Mouse (Mus musculus) neural tube, embryonic 13.5 days (tissue): Measurements from ENCODE around the gene Slc25a42. TPM values are rescaled to one million over a fixed set of nuclear protein-coding genes. Genes with fewer than 3 reads are reported as not detected.

Source experiments
- ATAC-seq: fragments of 200-750 bp; cut with Nextera tagmentation; 2 replicates; pipeline ENCODE4 v1.8.0; 2017; ENCODE audit warnings: low read depth, mild to moderate bottlenecking, moderate TSS enrichment, moderate library complexity
- H3K27ac ChIP-seq: fragments of 300-500 bp; sonication (generic); replicated peaks from 2 replicates; pipeline ENCODE4 v1.5.1; 2015; ENCODE audit warnings: moderate library complexity, mild to moderate bottlenecking, inconsistent platforms
- H3K27me3 ChIP-seq: fragments of 300-500 bp; sonication (generic); 2 replicates; pipeline ENCODE4 v1.6.1; 2015; ENCODE audit warnings: mild to moderate bottlenecking, inconsistent platforms
- H3K36me3 ChIP-seq: fragments of 300-500 bp; sonication (generic); 2 replicates; pipeline ENCODE4 v1.6.1; 2015; ENCODE audit warnings: mild to moderate bottlenecking, inconsistent platforms
- H3K4me1 ChIP-seq: fragments of 300-500 bp; sonication (generic); replicated peaks from 2 replicates; pipeline ENCODE4 v1.6.1; 2015; ENCODE audit warnings: inconsistent platforms
- H3K4me2 ChIP-seq: fragments of 300-500 bp; sonication (generic); 2 replicates; pipeline ENCODE4 v1.6.1; 2015; ENCODE audit warnings: inconsistent platforms, mild to moderate bottlenecking, moderate library complexity
- H3K4me3 ChIP-seq: fragments of 300-500 bp; sonication (generic); 2 replicates; pipeline ENCODE4 v1.5.1; 2015; ENCODE audit warnings: mild to moderate bottlenecking, inconsistent platforms
- H3K9ac ChIP-seq: fragments of 300-500 bp; sonication (generic); 2 replicates; pipeline ENCODE4 v1.6.1; 2015; ENCODE audit warnings: moderate library complexity, mild to moderate bottlenecking, inconsistent platforms
- H3K9me3 ChIP-seq: fragments of 300-500 bp; sonication (generic); 2 replicates; pipeline ENCODE4 v1.6.1; 2016; ENCODE audit warnings: inconsistent platforms
- WGBS: fragments of 180-500 bp; shearing (Covaris S2); methylation state at CpG from one replicate; pipeline ENCODE4 v1.1.7; 2015; 5-methylcytosine and 5-hydroxymethylcytosine counted together
- polyA plus RNA-seq: library from polyadenylated mRNA; unstranded; fragments of >200 nt; fragmentation: Nextera tagmentation; extraction: Ambion mirVana; gene quantifications from 2 replicates; pipeline ENCODE4 v1.2.1, GENCODE M21; 2015

The Slc25a42 gene
- polyA plus RNA-seq, 1 experiment from 2014 or later: 6.4 TPM

DNA sequence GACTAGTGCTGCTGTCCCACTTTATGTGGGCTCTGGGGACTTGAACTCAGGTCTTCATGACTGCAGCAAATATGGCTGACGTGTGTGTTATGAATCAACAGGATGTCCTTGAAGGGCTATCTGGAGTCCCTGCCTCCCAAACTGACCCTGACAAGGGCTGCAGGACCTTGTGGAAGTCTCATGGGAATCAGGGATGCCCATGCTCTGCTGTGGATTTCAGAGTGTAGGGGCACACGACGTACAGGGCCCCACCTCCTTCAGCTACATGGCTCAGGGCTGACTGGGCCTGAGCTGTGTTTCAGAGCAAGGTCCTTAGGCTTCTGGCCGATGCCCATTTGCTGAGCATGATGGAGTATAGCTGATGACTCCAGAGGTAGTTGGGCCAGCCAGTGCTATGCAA, 28.9 kb downstream of the Slc25a42 start:
- Histone ChIP-seq H3K9me3 (no peaks in the 10 kb centered on the region), H3K4me1 (no peaks in the 10 kb centered on the region; the same call in 1 of the 2 replicates), H3K4me2 (no peak overlapping the region), H3K9ac (no peak overlapping the region), H3K27ac (no peak overlapping the region), H3K4me3 (no peak overlapping the region), H3K27me3 (no peaks in the 10 kb centered on the region), H3K36me3 (peaks cover 44% of the 10 kb centered on the region)
- ATAC-seq: no peak
- 91% methylated on average over 4 of the region's 4 CpGs for WGBS

GRCm38 (mm10) chr8:70181903-70182252, 30.2 kb downstream of the Slc25a42 start:
- no peak overlapping the region for H3K9ac ChIP-seq
- ATAC-seq: no peak
- H3K27ac ChIP-seq: peak overlapping the region; percentile 14; the same call in 1 of the 2 replicates
- H3K4me3 ChIP-seq: no peak overlapping the region
- no peaks in the 10 kb centered on the region for H3K9me3 ChIP-seq
- no peaks in the 10 kb centered on the region for H3K27me3 ChIP-seq
- no peaks in the 10 kb centered on the region; the same call in 1 of the 2 replicates for H3K4me1 ChIP-seq
- 29% methylated on average over 2 of the region's 2 CpGs for WGBS
- H3K4me2 ChIP-seq: no peak overlapping the region
- peaks cover 51% of the 10 kb centered on the region for H3K36me3 ChIP-seq

GRCm38 (mm10) chr8:70181212-70181902, 30.7 kb downstream of the Slc25a42 start:
- no peaks in the 10 kb centered on the region for H3K9me3 ChIP-seq
- no peaks in the 10 kb centered on the region for H3K27me3 ChIP-seq
- no peak overlapping the region for H3K4me2 ChIP-seq
- H3K27ac ChIP-seq: peak overlapping the region; percentile 14; the same call in 1 of the 2 replicates
- H3K4me1 ChIP-seq: no peaks in the 10 kb centered on the region; the same call in 1 of the 2 replicates
- no peak overlapping the region for H3K9ac ChIP-seq
- WGBS: 73% methylated on average over 16 of the region's 16 CpGs
- peak; percentile 12; the same call in 1 of the 2 replicates for ATAC-seq
- H3K4me3 ChIP-seq: no peak overlapping the region
- H3K36me3 ChIP-seq: peaks cover 53% of the 10 kb centered on the region

DNA sequence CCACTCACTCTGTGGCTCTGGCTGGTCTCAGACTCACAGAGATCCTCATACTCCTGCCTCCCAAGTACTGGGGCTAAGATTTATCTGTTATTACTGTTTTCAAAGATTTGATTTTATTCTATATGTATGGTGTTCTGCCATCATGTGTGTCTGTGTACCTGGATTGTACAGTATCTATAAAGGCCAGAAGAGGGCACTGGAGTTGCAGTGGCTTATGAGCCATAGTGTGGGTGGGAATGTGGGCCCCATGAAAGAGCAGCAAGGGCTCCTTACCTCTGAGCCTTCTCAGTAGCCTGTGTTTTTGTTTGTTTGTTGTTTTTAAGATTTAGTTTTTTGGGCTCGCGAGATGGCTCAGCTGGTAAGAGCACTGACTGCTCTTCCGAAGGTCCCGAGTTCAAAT, 33.0 kb downstream of the Slc25a42 start:
- Histone ChIP-seq H3K4me2 (no peak overlapping the region), H3K9me3 (no peaks in the 10 kb centered on the region), H3K4me1 (peaks cover 5% of the 10 kb centered on the region), H3K9ac (no peak overlapping the region), H3K27ac (no peak overlapping the region), H3K36me3 (peaks cover 53% of the 10 kb centered on the region), H3K4me3 (no peak overlapping the region), H3K27me3 (no peaks in the 10 kb centered on the region)
- WGBS: 96% methylated on average over 4 of the region's 4 CpGs
- ATAC-seq: no peak

DNA sequence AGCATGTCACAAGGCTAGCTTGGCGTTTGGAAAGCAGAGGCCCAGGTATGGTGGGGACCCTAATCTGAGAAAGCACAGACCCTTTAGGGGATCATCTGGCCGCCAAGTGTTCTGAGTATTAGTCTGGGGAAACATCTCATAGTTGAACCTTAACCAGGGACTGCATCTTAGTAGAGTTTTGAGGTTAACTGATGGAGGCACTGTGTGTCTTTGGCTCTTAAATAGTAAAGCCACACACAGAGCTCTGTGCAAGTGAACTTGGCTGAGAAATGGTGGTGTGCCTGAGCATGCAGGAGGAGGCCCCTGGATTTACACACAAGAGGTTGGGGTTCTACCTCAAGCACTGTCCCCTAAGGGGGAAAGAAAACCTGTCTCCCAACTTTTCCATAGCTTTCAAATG, 33.9 kb downstream of the Slc25a42 start:
- whole genome bisulfite sequencing: 90% methylated on average over 2 of the region's 2 CpGs
- H3K9ac ChIP-seq: no peak overlapping the region
- H3K4me2 ChIP-seq: no peak overlapping the region
- H3K27ac ChIP-seq: no peak overlapping the region
- H3K9me3 ChIP-seq: no peaks in the 10 kb centered on the region
- H3K36me3 ChIP-seq: peaks cover 52% of the 10 kb centered on the region
- peaks cover 14% of the 10 kb centered on the region for H3K4me1 ChIP-seq
- ATAC-seq: no peak
- H3K27me3 ChIP-seq: no peaks in the 10 kb centered on the region
- no peak overlapping the region for H3K4me3 ChIP-seq

- Histone ChIP-seq H3K27me3 (no peaks in the 10 kb centered on the region), H3K4me2 (no peak overlapping the region), H3K9ac (peak overlapping the region; percentile 43; the same call in 1 of the 2 replicates), H3K27ac (no peak overlapping the region), H3K4me3 (no peak overlapping the region), H3K9me3 (no peaks in the 10 kb centered on the region), H3K36me3 (peaks cover 19% of the 10 kb centered on the region), H3K4me1 (peaks cover 24% of the 10 kb centered on the region)
- no peak for ATAC-seq
- WGBS: 89% methylated on average over 7 of the region's 7 CpGs
Observed at GRCm38 (mm10) chr8:70174079-70174478, 38.0 kb downstream of the Slc25a42 start.

GRCm38 (mm10) chr8:70173320-70173719, 38.8 kb downstream of the Slc25a42 start:
- Histone ChIP-seq H3K4me2 (peak overlapping the region; percentile 58; the same call in 1 of the 2 replicates), H3K27me3 (no peaks in the 10 kb centered on the region), H3K4me1 (peaks cover 24% of the 10 kb centered on the region), H3K9me3 (no peaks in the 10 kb centered on the region), H3K27ac (no peak overlapping the region), H3K9ac (peak overlapping the region; percentile 80; the same call in 1 of the 2 replicates), H3K4me3 (peak overlapping the region; percentile 66; the same call in 1 of the 2 replicates), H3K36me3 (peaks cover 15% of the 10 kb centered on the region)
- 84% methylated on average over 5 of the region's 5 CpGs for WGBS
- no peak for ATAC-seq

- Histone ChIP-seq H3K4me1 (peaks cover 24% of the 10 kb centered on the region), H3K27me3 (peaks cover 5% of the 10 kb centered on the region; the same call in 1 of the 2 replicates), H3K36me3 (peaks cover 6% of the 10 kb centered on the region), H3K4me3 (peak within 1 kb of the TSS; percentile 66), H3K4me2 (peak within 1 kb of the TSS; percentile 58), H3K9ac (peak within 1 kb of the TSS; percentile 80), H3K9me3 (no peaks in the 10 kb centered on the region), H3K27ac (0 out of 2 replicates have a peak within 1 kb of the TSS, but pooled peaks have one; percentile 24)
- peak; percentile 96 for ATAC-seq
- 3% methylated on average over 27 of the region's 27 CpGs for WGBS
Observed at GRCm38 (mm10) chr8:70172043-70172681, 39.9 kb downstream of the Slc25a42 start, which contains the start of gene Tmem161a. Gene Tmem161a (plus strand): TSS chr8:70172356.

GRCm38 (mm10) chr8:70171240-70171639, 40.9 kb downstream of the Slc25a42 start:
- Histone ChIP-seq H3K27me3 (peaks cover 9% of the 10 kb centered on the region), H3K9ac (no peak overlapping the region), H3K4me1 (peaks cover 32% of the 10 kb centered on the region), H3K9me3 (no peaks in the 10 kb centered on the region), H3K36me3 (no peaks in the 10 kb centered on the region), H3K4me3 (no peak overlapping the region), H3K4me2 (peak overlapping the region; percentile 58; the same call in 1 of the 2 replicates), H3K27ac (no peak overlapping the region)
- ATAC-seq: no peak
- WGBS: 88% methylated on average over 7 of the region's 7 CpGs

DNA sequence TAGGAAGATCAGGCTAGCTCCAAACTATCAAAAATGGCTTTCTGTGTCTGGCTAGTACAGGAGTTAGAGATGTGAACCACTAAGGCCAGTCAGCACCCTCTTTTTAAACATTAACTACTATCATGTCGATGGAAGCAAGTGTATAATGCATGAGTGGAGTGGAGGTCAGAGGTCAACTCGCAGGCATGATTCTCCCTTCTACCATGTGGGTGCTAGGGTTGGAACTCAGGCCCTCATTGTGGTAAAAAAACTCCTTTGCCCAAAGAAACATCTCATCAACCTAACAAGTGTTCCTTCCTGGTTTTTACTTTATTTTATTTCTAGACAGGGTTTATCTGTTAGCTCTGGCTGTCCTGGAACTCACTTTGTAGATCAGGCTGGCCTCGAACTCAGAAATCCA, 41.4 kb downstream of the Slc25a42 start:
- H3K4me2 ChIP-seq: no peak overlapping the region
- peaks cover 32% of the 10 kb centered on the region for H3K4me1 ChIP-seq
- H3K27me3 ChIP-seq: peaks cover 14% of the 10 kb centered on the region
- no peak for ATAC-seq
- H3K27ac ChIP-seq: no peak overlapping the region
- no peaks in the 10 kb centered on the region for H3K9me3 ChIP-seq
- H3K9ac ChIP-seq: no peak overlapping the region
- 80% methylated on average over 3 of the region's 3 CpGs for WGBS
- H3K4me3 ChIP-seq: no peak overlapping the region
- H3K36me3 ChIP-seq: no peaks in the 10 kb centered on the region

- ATAC-seq: no peak
Observed at GRCm38 (mm10) chr8:70170116-70170515, 42.0 kb downstream of the Slc25a42 start.

GRCm38 (mm10) chr8:70166504-70167110, 45.5 kb downstream of the Slc25a42 start:
- Histone ChIP-seq H3K9ac (peak overlapping the region; percentile 45; the same call in 1 of the 2 replicates), H3K27ac (no peak overlapping the region), H3K4me2 (peak overlapping the region; percentile 53), H3K36me3 (no peaks in the 10 kb centered on the region), H3K4me3 (peak overlapping the region; percentile 18), H3K27me3 (peaks cover 23% of the 10 kb centered on the region), H3K9me3 (no peaks in the 10 kb centered on the region), H3K4me1 (peaks cover 8% of the 10 kb centered on the region)
- peak; percentile 82 for ATAC-seq
- WGBS: 2% methylated on average over 21 of the region's 21 CpGs

More at GRCm38 (mm10) chr8:70170116-70170515, 42.0 kb downstream of the Slc25a42 start:
- H3K4me2 ChIP-seq: no peak overlapping the region
- H3K9me3 ChIP-seq: no peaks in the 10 kb centered on the region
- no peak overlapping the region for H3K4me3 ChIP-seq
- peaks cover 20% of the 10 kb centered on the region for H3K27me3 ChIP-seq
- no peak overlapping the region for H3K9ac ChIP-seq
- 89% methylated on average over 3 of the region's 3 CpGs for WGBS
- peaks cover 32% of the 10 kb centered on the region for H3K4me1 ChIP-seq
- H3K27ac ChIP-seq: no peak overlapping the region
- no peaks in the 10 kb centered on the region for H3K36me3 ChIP-seq
